Comparison of ENCODE assay signal across 8 mouse cellular contexts in genomic region chr10:86302761-86303494, GRCm38 (mm10). TPM values are rescaled to one million over a fixed set of nuclear protein-coding genes. Genes with fewer than 3 reads are reported as not detected.
A peak's percentile ranks its signal among the peaks of the same experiment; 100 is the strongest.
DNase-seq lines count a peak whose midpoint lies in the region; ATAC-seq and TF ChIP-seq lines count a peak whose summit lies in the region.

No protein-coding gene starts in this region.

- intact Hi-C loops in heart, postnatal 10 days (cut with DNase I) = loop anchor here (1.0 to 5.0 kb wide), 3 partner anchors 38 to 149 kb away; no protein-coding TSS in a partner anchor

- peaks cover 41% of the 10 kb centered on the region for H3K27me3 ChIP-seq in E14TG2a.4 (ENCODE audit: insufficient read depth, low read length)
- 0 out of 2 replicates have a peak, but pooled peaks cover 3% of the 10 kb centered on the region for H3K27me3 ChIP-seq in forebrain, embryonic 15.5 days
- peaks cover 47% of the 10 kb centered on the region for H3K27me3 ChIP-seq in liver, embryonic 15.5 days
- peaks cover 7% of the 10 kb centered on the region; the same call in 1 of the 2 replicates for H3K27me3 ChIP-seq in neural tube, embryonic 14.5 days (ENCODE audit: control insufficient read depth, insufficient read depth, low read length)

- DNase-seq in c-Kit-positive CD71-positive TER-119-positive erythroid progenitor cells, embryonic 14.5 days (ENCODE audit: low spot score) = peak; percentile 56
- DNase-seq in heart, postnatal 10 days = peak; percentile 83 to 90
- DNase-seq in kidney, postnatal 4 days = peak; percentile 80 to 88
- peak; percentile 12 to 14 for DNase-seq in thymus, postnatal 36 days

- peak overlapping the region; percentile 29; the same call in 1 of the 2 replicates for H3K9ac ChIP-seq in forebrain, embryonic 15.5 days (replicated peaks)
- H3K9ac ChIP-seq in liver, embryonic 15.5 days = no peak overlapping the region
- H3K9ac ChIP-seq in neural tube, embryonic 14.5 days (replicated peaks; ENCODE audit: low read depth, low read length) = no peak overlapping the region

- no peak overlapping the region for H3K4me3 ChIP-seq in E14TG2a.4 (replicated peaks; ENCODE audit: low read length)
- no peak overlapping the region for H3K4me3 ChIP-seq in forebrain, embryonic 15.5 days
- H3K4me3 ChIP-seq in liver, embryonic 15.5 days (replicated peaks) = no peak overlapping the region
- peak overlapping the region; percentile 13; the same call in 1 of the 2 replicates for H3K4me3 ChIP-seq in neural tube, embryonic 14.5 days (ENCODE audit: low read depth, low read length)

- H3K27ac ChIP-seq in forebrain, embryonic 15.5 days (replicated peaks) = peak overlapping the region; percentile 63
- H3K27ac ChIP-seq in liver, embryonic 15.5 days (replicated peaks) = no peak overlapping the region
- H3K27ac ChIP-seq in neural tube, embryonic 14.5 days (ENCODE audit: low read depth, low read length) = no peak overlapping the region

- no peaks in the 10 kb centered on the region for H3K9me3 ChIP-seq in E14TG2a.4 (ENCODE audit: low read length)
- no peaks in the 10 kb centered on the region for H3K9me3 ChIP-seq in forebrain, embryonic 15.5 days
- no peaks in the 10 kb centered on the region for H3K9me3 ChIP-seq in liver, embryonic 15.5 days (replicated peaks)
- no peaks in the 10 kb centered on the region for H3K9me3 ChIP-seq in neural tube, embryonic 14.5 days (ENCODE audit: control insufficient read depth, low read length)

- no peaks in the 10 kb centered on the region for H3K36me3 ChIP-seq in E14TG2a.4 (ENCODE audit: insufficient read depth, low read length)
- no peaks in the 10 kb centered on the region for H3K36me3 ChIP-seq in forebrain, embryonic 15.5 days
- no peaks in the 10 kb centered on the region for H3K36me3 ChIP-seq in liver, embryonic 15.5 days (replicated peaks)
- no peaks in the 10 kb centered on the region for H3K36me3 ChIP-seq in neural tube, embryonic 14.5 days (ENCODE audit: control insufficient read depth, insufficient read depth, low read length)

- H3K4me1 ChIP-seq in E14TG2a.4 (replicated peaks; ENCODE audit: low read depth, low read length) = peaks cover 42% of the 10 kb centered on the region
- peaks cover 37% of the 10 kb centered on the region for H3K4me1 ChIP-seq in forebrain, embryonic 15.5 days
- peaks cover 32% of the 10 kb centered on the region for H3K4me1 ChIP-seq in liver, embryonic 15.5 days (replicated peaks)
- peaks cover 16% of the 10 kb centered on the region; the same call in 1 of the 2 replicates for H3K4me1 ChIP-seq in neural tube, embryonic 14.5 days (ENCODE audit: control insufficient read depth, insufficient read depth, low read length)

- no peak overlapping the region; the same call in 1 of the 2 replicates for H3K4me2 ChIP-seq in forebrain, embryonic 15.5 days (replicated peaks)
- H3K4me2 ChIP-seq in liver, embryonic 15.5 days = no peak overlapping the region; the same call in 1 of the 2 replicates
- peak overlapping the region; percentile 96 for H3K4me2 ChIP-seq in neural tube, embryonic 14.5 days (ENCODE audit: low read depth, low read length)

- ATAC-seq in forebrain, embryonic 15.5 days (replicated peaks) = peak; percentile 30
- peak; percentile 67 for ATAC-seq in liver, embryonic 15.5 days (ENCODE audit: insufficient read depth)
- peak; percentile 42 for ATAC-seq in neural tube, embryonic 14.5 days (ENCODE audit: low read depth)

- peak; percentile 36 for TF ChIP-seq CTCF in E14TG2a.4 (conservative IDR thresholded peaks at IDR 0.05; ENCODE audit: low read length)

- 9% methylated on average over 8 of the region's 8 CpGs for WGBS in forebrain, embryonic 15.5 days
- 25% methylated on average over 8 of the region's 8 CpGs for WGBS in liver, embryonic 15.5 days (ENCODE audit: insufficient replicate concordance)
- 20% methylated on average over 8 of the region's 8 CpGs for WGBS in neural tube, embryonic 14.5 days

RNA-seq across cellular contexts. Expression of gene Timp3, which starts 2.8 kb away (rescaled TPM):
- polyA plus RNA-seq in forebrain, embryonic 15.5 days (2015; fragmentation: Nextera tagmentation; extraction: Ambion mirVana) = 15.8 and 16.9 TPM in 2 replicates
- total RNA-seq in heart, postnatal 10 days (2021) = 100 to 1,000 TPM; 112 to 223 TPM
- 6.3 and 6.7 TPM in 2 replicates for polyA plus RNA-seq in liver, embryonic 15.5 days (2015; fragmentation: Nextera tagmentation; extraction: Ambion mirVana)
- 45.0 and 57.8 TPM in 2 replicates for polyA plus RNA-seq in neural tube, embryonic 14.5 days (2014; fragmentation: Nextera tagmentation; extraction: Ambion mirVana)

Comparison
In these comparisons a context has a peak if more than half of its experiments do, and no peak if none do; other contexts are left out.
1. DNase-seq: peak in every context shown above with its lines; median percentile 86 in heart, postnatal 10 days; 84 in kidney, postnatal 4 days; 56 in c-Kit-positive CD71-positive TER-119-positive erythroid progenitor cells, embryonic 14.5 days; 13 in thymus, postnatal 36 days.